Mouse (Mus musculus): Measurements from ENCODE around the gene Myo1b. TPM values are rescaled to one million over a fixed set of nuclear protein-coding genes. Genes with fewer than 3 reads are reported as not detected.
A peak's percentile ranks its signal among the peaks of the same experiment; 100 is the strongest.

Gene Myo1b
- polyA plus RNA-seq, 1 experiment = 43.1 TPM

GRCm38 (mm10) chr1:51728816-51729215, 187.1 kb downstream of the Myo1b start:
- no peak for DNase-seq (ENCODE audit: low read depth)

GRCm38 (mm10) chr1:51719897-51720673, 195.8 kb downstream of the Myo1b start:
- DNase-seq (ENCODE audit: low read depth) = no peak

- DNase-seq (ENCODE audit: low read depth) = no peak
Observed at GRCm38 (mm10) chr1:51710831-51711230, 205.0 kb downstream of the Myo1b start.

- peak; percentile 27 for DNase-seq (ENCODE audit: low read depth)
Observed at GRCm38 (mm10) chr1:51706106-51706505, 209.8 kb downstream of the Myo1b start.

- DNase-seq (ENCODE audit: low read depth) = no peak
Observed at GRCm38 (mm10) chr1:51704610-51705009, 211.3 kb downstream of the Myo1b start.

Other genes with a start within 250 kb of the Myo1b start
- gene Stat4, start 71.1 kb upstream of the Myo1b start, polyA plus RNA-seq (2012; rRNA removed) = 0.53 and 0.89 TPM in 2 replicates
- gene Stat1, start 203.4 kb upstream of the Myo1b start, polyA plus RNA-seq (2012; rRNA removed) = 37.1 and 40.0 TPM in 2 replicates

Measured in gonadal fat pad, adult 2 months (tissue).